Mouse (Mus musculus) adrenal gland, postnatal 36 days (tissue): ENCODE results near the gene Mtrr. TPM values are rescaled to one million over a fixed set of nuclear protein-coding genes. Genes with fewer than 3 reads are reported as not detected.

Experiments used
- DNase-seq, 2 experiments: peaks; one replicate each; pipeline ENCODE4 v3.0.0; 2021; ENCODE audit warnings: mixed read lengths in 1 of 2
- long read RNA-seq, 2 experiments: library from polyadenylated mRNA; stranded (forward); transcript quantifications; one replicate each; pipeline ENCODE4 v2.0.0; 2021; ENCODE audit warnings: borderline sequencing depth in 2 of 2
- total RNA-seq, 2 experiments: library from RNA; stranded (reverse); gene quantifications; 2 replicates each; pipeline ENCODE4 v1.2.3; 2021

Mtrr gene
- total RNA-seq: 10 to 100 TPM; 19.6 to 24.7 TPM
- long read RNA-seq, experiment 1, partial matches to known transcripts: 6 of 16 reads
- long read RNA-seq, experiment 1, other reads (novel, unspliced or antisense): 4 of 16 reads
- long read RNA-seq, experiment 2, partial matches to known transcripts: 0 of 3 reads
- long read RNA-seq, experiment 2, other reads (novel, unspliced or antisense): 2 of 3 reads

GRCm38 (mm10) chr13:68581747-68582516 lies at the start of gene Mtrr, which contains the start of gene Fastkd3:
TSS of gene Mtrr (minus strand) at chr13:68582149.
TSS of gene Fastkd3 (plus strand) at chr13:68582234.
- peak; percentile 99 to 100 for DNase-seq

DNA sequence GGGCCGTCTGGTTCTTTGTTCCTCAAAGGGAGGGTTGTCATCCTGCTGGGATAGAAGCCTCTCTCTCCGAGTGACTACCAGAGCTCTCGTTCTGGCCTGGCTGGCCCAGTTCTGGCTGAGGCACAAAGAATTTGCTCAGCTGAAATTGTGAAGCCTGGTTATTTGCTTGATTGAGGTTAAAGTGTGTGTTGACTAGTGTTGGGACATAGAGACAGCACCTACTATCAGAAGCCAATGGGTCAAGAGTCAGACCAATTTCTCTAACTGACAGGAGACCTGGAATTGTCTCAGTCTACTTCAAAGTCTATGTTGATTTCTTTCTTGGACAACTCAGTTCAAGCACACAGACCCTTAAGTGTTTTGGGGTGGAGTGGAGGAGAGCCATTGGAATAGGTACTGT lies 45.1 kb upstream of the Mtrr start:
- no peak for DNase-seq

- DNase-seq: no peak
These were observed 40.8 kb upstream of the Mtrr start for GRCm38 (mm10) chr13:68622792-68623191.

DNA sequence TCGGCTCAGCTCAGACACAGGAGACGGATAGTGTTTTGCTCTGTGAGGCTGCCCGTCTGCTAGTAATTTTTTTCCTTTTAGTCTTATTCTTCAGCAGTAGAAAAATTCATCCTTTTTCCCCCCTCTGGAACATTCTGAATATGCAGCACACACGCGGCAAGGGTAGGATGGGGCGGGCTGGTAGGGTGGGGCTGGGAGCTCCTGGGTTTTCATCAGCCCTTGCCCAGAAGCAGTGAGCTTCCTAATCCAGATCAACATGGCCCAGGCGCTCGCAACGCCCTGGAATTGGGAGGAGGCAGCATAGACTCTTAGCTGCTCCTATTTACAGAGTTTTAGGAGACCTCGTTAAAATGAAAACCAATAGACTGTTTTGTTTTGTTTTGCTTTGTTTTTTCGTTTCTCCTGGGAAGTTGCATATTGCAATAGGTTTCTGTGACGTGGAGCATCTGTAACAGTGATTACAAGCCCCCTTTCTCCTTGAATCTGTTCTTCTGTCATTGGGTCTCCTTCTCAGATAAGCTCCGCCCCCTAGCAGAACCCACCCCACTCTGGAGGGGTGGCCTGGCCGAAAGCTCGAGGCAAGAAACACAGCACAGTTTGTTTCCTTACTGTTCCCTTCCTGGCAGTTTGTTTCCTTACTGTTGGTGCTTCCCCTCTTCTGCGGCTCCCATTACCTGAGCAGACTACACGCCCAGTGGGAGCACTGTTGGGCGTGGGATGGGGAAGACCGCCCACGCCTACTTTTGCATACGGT lies 25.9 kb upstream of the Mtrr start:
- no peak for DNase-seq

GRCm38 (mm10) chr13:68605689-68606126 lies 23.8 kb upstream of the Mtrr start:
- peak; percentile 51 to 56 for DNase-seq

DNA sequence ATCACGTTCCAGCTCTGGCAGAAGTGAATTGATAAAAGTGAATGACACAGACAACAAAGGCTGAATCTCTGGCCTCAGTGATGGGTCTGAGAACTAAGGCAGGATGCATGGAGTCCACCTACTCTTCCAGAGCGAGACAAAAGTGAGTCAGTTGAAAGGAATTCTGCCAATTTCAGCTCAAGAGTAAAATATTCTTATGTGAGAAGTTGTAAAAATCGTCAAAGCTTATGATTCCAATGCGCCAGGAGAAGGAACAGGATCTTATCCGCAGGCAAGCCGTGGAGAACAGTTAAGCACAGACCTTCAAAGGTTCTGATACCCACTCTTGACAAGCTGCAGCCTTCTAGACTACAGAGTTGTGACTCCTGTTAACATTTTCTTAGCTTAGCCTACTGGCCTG lies 21.1 kb upstream of the Mtrr start:
- no peak for DNase-seq

DNA sequence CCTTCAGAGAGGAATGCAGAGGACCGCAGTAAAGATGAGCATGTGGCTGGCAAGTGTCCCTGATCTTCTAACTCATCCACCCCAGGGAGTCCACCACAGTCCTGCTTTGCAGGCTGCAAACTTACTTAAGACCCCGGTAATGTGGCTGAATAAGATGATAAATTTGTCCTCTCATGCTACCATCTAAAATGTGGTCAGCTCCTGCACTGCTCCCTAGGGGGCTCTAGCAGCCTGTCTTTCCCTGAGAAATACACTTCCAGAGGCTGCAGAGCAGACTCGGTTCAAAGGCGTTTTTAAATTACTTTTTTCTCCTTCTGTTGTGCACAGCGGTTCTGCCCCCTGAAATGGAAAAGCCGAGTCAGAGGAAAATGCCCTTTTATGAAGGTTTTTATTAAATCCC lies 19.2 kb upstream of the Mtrr start:
- DNase-seq: peak; percentile 19 to 35

DNA sequence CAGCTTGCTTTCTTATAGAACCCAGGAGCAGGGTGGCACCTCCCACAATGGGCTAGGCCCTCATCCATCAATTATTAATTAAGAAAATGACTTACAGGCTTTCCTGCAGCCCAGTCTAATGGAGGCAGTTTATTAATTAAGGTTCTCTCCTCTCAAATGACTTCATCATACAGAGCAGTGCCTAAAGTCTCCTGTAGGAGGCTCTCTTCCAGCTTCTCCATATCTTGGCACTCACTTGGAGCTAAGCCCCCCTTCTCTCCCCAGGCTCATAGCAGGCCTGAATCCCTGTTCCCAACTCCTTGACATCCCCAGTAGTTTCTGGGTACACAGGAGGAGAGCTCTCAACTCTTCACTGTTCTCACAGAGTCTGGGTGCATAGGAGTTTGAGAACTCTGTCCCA lies 17.0 kb upstream of the Mtrr start:
- DNase-seq: no peak

GRCm38 (mm10) chr13:68597667-68598066 lies 15.7 kb upstream of the Mtrr start:
- DNase-seq: no peak

DNA sequence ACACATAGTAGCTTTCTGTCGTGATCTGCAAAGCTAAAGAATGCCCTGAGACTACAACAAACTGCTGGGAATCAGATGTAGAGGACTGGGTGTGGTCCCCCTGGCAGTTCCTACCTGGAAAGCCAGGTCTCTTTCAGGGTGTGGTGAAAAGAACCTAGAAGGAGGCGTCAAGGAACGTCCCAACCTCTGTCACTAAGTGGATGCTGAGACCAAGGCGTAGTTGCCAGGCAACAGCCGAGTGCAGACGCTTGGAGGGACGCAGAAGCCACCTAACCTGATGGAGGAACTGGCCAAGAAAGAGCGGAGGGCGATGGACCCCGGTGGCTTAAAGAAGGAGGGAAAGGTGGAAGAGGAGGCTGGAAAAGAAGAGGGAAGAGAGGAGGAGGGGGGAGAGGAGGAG lies 15.2 kb upstream of the Mtrr start, which contains the start of gene 1700001L19Rik:
Gene 1700001L19Rik, plus strand, starts transcription at position 223 of the 400 bp plus-strand sequence.
- no peak for DNase-seq

DNA sequence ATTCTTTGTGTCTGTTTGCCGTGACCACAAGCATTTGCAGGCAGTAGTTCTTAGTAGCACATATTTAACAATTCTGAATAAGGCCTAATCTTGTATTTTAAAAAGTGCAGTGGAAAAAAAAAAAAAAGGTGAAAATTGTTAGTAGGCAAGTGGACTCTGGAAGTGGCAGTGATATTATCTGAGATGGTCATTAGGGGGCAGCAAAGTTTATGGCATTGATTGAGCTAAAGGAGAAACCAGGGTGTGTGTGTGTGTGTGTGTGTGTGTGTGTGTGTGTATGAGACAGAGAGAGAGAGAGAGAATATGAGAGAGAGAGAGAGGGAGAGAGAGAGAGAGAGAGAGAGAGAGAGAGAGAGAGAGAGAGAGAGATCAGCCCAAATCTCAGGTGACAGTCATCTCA lies 11.8 kb upstream of the Mtrr start:
- DNase-seq: peak in 1 of 2 experiments; percentile 6

GRCm38 (mm10) chr13:68588352-68588751 lies 6.4 kb upstream of the Mtrr start:
- DNase-seq: no peak

GRCm38 (mm10) chr13:68585441-68585840 lies 3.5 kb upstream of the Mtrr start:
- DNase-seq: no peak

DNA sequence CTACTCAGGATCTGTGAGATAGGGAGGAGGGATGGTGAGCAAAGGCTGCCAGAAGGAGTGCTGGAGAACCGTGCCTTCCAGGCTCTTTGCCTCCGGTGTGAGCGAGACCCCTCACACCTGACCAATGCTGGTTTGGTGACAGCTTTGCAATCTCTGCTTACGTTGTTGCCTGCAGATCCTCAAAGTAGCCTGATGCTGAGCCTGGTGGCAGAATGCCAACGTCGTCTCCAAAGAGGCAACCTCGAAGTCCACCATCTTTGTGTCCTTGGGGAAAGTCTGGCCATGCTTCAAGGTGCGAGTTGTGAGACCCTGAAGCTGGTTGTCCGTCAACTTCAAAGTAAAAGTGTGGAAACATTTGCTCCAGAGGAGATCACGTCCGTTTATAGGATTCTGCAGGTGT lies 2.0 kb upstream of the Mtrr start:
- no peak for DNase-seq

DNA sequence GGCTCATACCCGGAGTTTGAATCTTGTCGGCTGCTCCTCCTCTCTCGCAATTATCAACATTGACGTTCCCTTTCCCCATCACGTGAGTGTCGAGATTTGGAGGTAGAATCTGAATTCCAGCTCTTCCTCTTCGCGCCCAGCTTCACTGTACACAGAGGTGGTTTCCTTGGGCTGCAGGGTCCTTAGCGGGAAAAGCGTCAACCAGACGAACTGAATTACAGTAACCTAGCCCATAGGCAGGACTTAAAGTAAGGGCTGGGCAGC lies 500 bp upstream of the Mtrr start:
- DNase-seq: no peak

- no peak for DNase-seq
These were observed 736 bp downstream of the Mtrr start for GRCm38 (mm10) chr13:68581086-68581740.

DNA sequence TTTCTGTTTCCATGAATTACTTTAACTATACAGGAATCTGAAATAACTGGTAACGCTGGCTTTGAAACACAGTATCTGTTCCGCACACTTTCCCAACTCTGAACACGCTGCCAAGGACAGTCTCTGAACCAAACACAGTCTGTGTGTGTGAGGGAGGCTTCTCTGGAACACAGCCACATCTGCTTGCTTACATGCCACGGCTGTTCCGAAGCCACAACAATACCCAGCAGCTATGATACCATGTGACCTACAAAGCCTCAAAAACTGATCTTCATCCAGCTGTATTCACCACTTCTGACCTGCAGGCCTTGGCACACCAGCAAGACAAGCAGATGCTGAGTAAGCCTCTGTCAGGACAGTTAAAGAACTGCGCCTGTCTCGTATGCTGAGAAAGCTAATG lies 4.0 kb downstream of the Mtrr start:
- DNase-seq: peak; percentile 68 to 69

DNA sequence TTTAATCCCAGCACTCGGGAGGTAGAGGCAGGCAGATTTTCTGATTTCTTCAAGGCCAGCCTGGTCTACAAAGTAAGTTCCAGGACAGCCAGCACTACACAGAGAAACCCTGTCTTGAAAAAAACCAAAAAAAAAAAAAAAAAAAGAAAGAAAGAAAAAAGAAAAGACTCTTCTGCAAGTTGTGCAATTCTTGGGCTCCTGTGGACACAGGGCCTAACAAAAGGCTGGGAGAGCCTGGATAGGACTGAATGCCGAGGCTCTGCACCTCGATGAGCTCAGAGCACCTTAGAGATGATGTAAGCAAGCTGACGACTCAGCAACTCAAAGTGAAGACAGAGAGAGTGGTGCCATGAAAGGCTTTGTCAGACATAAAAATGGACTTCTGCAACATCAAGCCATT lies 7.6 kb downstream of the Mtrr start:
- DNase-seq: no peak

DNA sequence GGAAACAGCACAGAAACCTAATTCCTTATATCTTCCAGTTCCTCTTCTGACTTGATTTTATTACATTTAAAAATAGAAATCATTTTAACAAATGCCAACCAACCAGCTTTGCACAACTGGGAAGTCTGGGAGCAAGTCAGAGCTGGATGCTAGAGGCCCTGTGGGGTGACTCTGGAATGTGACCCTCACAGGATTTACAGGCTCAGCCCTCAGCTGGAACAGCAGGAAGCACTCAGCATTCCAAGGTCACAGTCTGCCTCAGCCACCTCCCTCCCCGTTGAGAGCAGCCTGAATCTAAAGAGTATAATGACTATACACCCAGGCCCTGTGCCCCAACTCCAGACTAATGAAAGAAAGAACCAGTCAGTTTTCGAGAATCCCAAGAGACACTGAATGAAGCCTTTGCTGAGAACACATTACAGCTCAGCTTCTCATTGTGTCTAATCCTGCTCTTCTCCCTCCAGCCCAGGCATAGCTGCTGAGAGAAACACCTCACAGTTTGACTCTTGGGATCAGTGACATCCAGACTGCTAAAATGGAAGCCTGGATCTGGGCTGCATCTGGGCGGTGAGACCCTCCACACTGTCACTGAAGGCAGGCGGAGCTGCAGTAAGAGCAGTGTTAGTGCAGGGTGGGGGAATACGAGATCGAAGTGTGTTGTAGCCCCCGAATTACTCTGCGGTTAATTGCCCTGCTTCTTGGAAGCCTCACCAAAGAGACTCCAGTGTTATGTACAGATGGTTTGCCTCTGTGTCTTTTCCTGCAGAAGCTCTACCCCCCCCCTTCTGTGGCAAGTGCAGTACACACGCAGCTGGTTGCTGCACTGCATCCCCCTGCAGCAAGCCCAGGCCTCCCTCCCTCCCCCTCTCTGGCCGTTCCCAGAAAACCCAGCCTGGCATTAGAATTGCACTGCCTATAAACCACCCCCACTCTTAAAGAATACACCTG lies 8.7 kb downstream of the Mtrr start:
- peak; percentile 56 to 69 for DNase-seq

GRCm38 (mm10) chr13:68572247-68572646 lies 9.7 kb downstream of the Mtrr start:
- DNase-seq: no peak

- DNase-seq: peak; percentile 38 to 66
These were observed 12.2 kb downstream of the Mtrr start for GRCm38 (mm10) chr13:68569589-68570336.
